Mouse (Mus musculus): ENCODE data around the gene Trmt13.

DNA sequence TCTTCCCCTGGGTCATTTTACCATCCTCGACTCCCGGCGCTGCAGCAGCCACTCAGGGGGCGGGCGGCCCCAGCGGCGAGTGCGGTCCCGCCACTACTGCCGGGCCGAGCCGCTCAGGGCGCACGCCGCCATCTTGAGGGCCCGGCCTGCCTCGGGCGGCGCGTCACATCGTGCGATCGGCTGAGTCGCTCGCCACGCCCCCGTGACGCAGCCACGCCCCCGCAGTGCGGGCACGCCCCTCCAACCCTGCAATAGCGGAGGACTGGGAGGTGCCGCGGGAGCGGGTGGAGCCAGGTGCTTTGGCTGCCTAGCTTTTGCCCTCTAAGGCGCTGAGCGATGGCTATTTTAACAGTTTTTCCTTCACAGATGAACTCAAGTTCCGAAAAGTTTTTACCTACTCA is 48.1 kb upstream of the Trmt13 start, which contains the start of gene Mfsd14a:
- TF ChIP-seq POLR2A (IDR thresholded peaks at IDR 0.05; ENCODE audit: insufficient read length, low read depth) = peak; percentile 99
- TF ChIP-seq TCF12 (IDR thresholded peaks at IDR 0.05; ENCODE audit: insufficient read depth, poor library complexity, severe bottlenecking) = no peak
- no peak for TF ChIP-seq E2F4 (IDR thresholded peaks at IDR 0.05; ENCODE audit: insufficient read depth)
- TF ChIP-seq MYOD1 (IDR thresholded peaks at IDR 0.05; ENCODE audit: control insufficient read depth in 1 of 3, insufficient read length in 2 of 3, low read depth in 2 of 3) = peak in 1 of 3 experiments; percentile 45
- TF ChIP-seq POLR2AphosphoS2 (IDR thresholded peaks at IDR 0.05; ENCODE audit: insufficient read length, low read depth) = peak; percentile 99
- peak; percentile 32 for TF ChIP-seq TCF3 (IDR thresholded peaks at IDR 0.05; ENCODE audit: insufficient read length, low read depth)
- no peak for TF ChIP-seq CEBPB (IDR thresholded peaks at IDR 0.05; ENCODE audit: insufficient read depth, poor library complexity, severe bottlenecking)
- peak; percentile 31 for TF ChIP-seq REST (IDR thresholded peaks at IDR 0.05; ENCODE audit: insufficient read depth, insufficient read length)
- TF ChIP-seq USF1 (IDR thresholded peaks at IDR 0.05; ENCODE audit: low read depth) = no peak
- no peak for TF ChIP-seq MAX (IDR thresholded peaks at IDR 0.05; ENCODE audit: low read depth)
- TF ChIP-seq MYOG (IDR thresholded peaks at IDR 0.05; ENCODE audit: control insufficient read depth in 1 of 3, insufficient read depth in 1 of 3, insufficient read length in 2 of 3, low read depth in 2 of 3) = peak in 1 of 3 experiments; percentile 38
